Mouse (Mus musculus): ENCODE measurements around the gene Acmsd. TPM values are rescaled to one million over a fixed set of nuclear protein-coding genes. Genes with fewer than 3 reads are reported as not detected.
"Not testable (repeated sequence)": the region's sequence is repeated elsewhere in the genome, so short reads cannot be mapped to it uniquely, and the experiment has no call there.

Acmsd gene
- polyA plus RNA-seq, 1 experiment from 2014 or later, result 6.1 TPM

DNA sequence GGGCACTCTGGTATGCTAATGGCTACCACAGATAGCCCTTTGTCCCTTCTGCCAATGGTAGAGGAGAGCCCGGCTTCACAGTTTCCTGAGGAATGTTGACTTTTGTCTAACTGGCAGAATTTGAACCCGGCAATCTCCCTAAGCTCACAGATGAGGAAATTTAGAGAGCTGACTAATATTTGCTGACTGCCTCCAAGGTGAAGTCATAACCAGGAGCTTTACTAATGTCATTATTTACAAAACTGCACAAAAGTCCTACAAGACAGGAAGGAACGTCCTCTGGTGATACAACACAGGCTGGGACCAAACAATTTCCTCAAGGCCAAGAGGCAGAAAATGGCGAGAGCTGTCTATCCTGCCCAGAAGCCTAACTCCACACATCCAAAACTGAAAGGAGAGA, 26.6 kb downstream of the Acmsd start:
- Histone ChIP-seq H3K27me3 (ENCODE audit: insufficient read depth, low read length) (no peaks in the 10 kb centered on the region), H3K27ac (no peak overlapping the region), H3K9ac (ENCODE audit: low read depth, low read length) (no peak overlapping the region), H3K4me2 (ENCODE audit: low read length) (no peak overlapping the region), H3K4me1 (replicated peaks; ENCODE audit: insufficient read depth, low read length) (no peaks in the 10 kb centered on the region), H3K4me3 (replicated peaks; ENCODE audit: low read depth, low read length) (no peak overlapping the region), H3K36me3 (ENCODE audit: insufficient read depth, low read length) (no peaks in the 10 kb centered on the region), H3K9me3 (replicated peaks; ENCODE audit: low read length) (no peaks in the 10 kb centered on the region)
- ATAC-seq (replicated peaks; ENCODE audit: low FRiP score, low read depth) (no peak), DNase-seq (ENCODE audit: low spot score) (no peak)
- no peak for TF ChIP-seq CTCF (IDR thresholded peaks at IDR 0.05; ENCODE audit: low read depth)
- WGBS, result 63% methylated on average over 4 of the region's 4 CpGs

DNA sequence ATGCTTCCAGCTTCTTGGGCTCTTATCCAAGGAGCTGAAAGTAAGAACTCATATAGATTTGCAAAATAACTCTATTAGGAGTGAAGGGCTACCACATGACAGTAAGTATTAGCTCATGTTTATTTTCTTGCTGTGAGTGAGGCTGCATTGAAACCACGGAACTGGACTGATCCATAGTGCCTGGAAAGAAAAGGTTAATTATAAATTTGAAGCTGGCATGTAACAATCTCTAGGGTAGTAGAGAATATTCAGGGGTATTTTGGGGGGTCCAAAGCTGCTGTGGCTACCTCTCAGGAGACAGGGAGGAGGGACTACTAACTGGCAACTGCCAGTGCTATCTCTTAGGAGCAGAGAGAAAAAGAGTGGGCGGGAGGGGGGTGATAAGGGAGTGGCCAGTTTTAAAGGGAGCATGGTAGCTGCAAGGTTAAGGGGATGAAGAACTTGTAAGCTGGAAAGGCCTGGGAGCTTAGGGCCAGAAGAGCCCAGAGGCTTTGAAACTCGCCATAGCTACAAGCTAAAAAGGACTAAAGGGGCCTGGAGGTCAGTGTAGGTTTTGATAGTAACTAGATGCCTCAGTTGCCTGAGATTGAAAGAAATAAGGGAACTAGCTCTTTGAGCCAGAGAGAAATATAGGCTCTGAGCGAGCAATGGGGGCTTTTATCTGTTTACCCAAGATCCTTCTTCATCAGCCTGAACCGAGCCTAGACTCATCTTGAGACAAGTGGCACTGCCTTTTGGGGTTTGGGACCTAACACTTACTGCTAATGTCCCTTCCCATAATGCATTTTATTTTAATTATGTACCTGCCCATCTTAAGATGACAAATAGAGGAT, 27.3 kb downstream of the Acmsd start:
- no peak for ATAC-seq (replicated peaks; ENCODE audit: low FRiP score, low read depth)
- Histone ChIP-seq H3K9me3 (replicated peaks; ENCODE audit: low read length) (no peaks in the 10 kb centered on the region), H3K36me3 (ENCODE audit: insufficient read depth, low read length) (no peaks in the 10 kb centered on the region), H3K9ac (ENCODE audit: low read depth, low read length) (no peak overlapping the region), H3K4me1 (replicated peaks; ENCODE audit: insufficient read depth, low read length) (no peaks in the 10 kb centered on the region), H3K27me3 (ENCODE audit: insufficient read depth, low read length) (no peaks in the 10 kb centered on the region), H3K4me3 (replicated peaks; ENCODE audit: low read depth, low read length) (no peak overlapping the region), H3K27ac (no peak overlapping the region), H3K4me2 (ENCODE audit: low read length) (no peak overlapping the region)
- no peak for DNase-seq (ENCODE audit: low spot score)
- WGBS, result 48% methylated on average over 5 of the region's 5 CpGs
- TF ChIP-seq CTCF (IDR thresholded peaks at IDR 0.05; ENCODE audit: low read depth), result no peak

DNA sequence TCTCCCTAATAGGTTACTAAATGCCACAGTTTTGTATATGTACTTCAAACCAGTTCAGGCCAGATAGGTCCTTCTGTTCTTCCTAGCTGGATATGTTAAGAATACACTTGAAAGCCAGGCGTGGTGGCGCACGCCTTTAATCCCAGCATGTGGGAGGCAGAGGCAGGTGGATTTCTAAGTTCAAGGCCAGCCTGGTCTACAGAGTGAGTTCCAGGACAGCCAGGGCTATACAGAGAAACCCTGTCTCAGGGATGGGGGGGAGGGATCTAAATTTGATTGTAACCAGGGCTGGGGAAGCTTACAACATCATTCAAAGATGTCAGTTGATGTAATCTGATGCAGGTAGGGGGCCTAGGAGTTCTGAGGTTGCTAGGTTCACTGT, 27.9 kb downstream of the Acmsd start:
- H3K27ac ChIP-seq; H3K4me1 ChIP-seq (replicated peaks; ENCODE audit: insufficient read depth, low read length); H3K4me2 ChIP-seq (ENCODE audit: low read length); ATAC-seq (replicated peaks; ENCODE audit: low FRiP score, low read depth); H3K27me3 ChIP-seq (ENCODE audit: insufficient read depth, low read length); DNase-seq (ENCODE audit: low spot score); H3K36me3 ChIP-seq (ENCODE audit: insufficient read depth, low read length); H3K9ac ChIP-seq (ENCODE audit: low read depth, low read length); H3K9me3 ChIP-seq (replicated peaks; ENCODE audit: low read length); H3K4me3 ChIP-seq (replicated peaks; ENCODE audit: low read depth, low read length): not testable (repeated sequence)
- WGBS, result 92% methylated on average over 3 of the region's 3 CpGs

DNA sequence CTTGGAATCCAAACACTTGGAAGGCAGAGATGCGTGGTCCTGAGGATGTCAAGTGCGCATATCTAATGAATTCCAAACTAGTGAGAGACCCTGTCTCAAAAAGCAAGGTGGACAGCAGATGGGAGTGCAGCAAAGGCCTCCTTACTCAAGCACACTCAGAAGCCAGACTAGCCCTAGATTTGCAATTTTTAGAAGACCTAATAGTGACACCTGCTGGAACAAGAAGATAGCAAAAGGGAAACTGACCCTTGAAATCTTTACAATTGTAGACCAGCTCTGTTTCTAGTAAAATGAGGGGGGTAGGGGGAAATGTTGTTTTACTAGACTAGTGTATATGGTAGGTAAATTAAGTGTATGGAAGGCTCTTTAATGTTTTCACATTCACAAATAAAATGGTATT, 36.3 kb downstream of the Acmsd start:
- no peaks in the 10 kb centered on the region for H3K36me3 ChIP-seq (ENCODE audit: insufficient read depth, low read length)
- H3K27me3 ChIP-seq (ENCODE audit: insufficient read depth, low read length), result no peaks in the 10 kb centered on the region
- DNase-seq (ENCODE audit: low spot score), result peak; percentile 72
- whole genome bisulfite sequencing, result 64% methylated on average over 2 of the region's 2 CpGs
- peak; percentile 72 for TF ChIP-seq CTCF (IDR thresholded peaks at IDR 0.05; ENCODE audit: low read depth)
- no peak for ATAC-seq (replicated peaks; ENCODE audit: low FRiP score, low read depth)
- H3K9ac ChIP-seq (ENCODE audit: low read depth, low read length), result no peak overlapping the region
- no peak overlapping the region for H3K27ac ChIP-seq
- H3K4me1 ChIP-seq (replicated peaks; ENCODE audit: insufficient read depth, low read length), result no peaks in the 10 kb centered on the region
- H3K4me2 ChIP-seq (ENCODE audit: low read length), result no peak overlapping the region
- H3K9me3 ChIP-seq (replicated peaks; ENCODE audit: low read length), result no peaks in the 10 kb centered on the region
- no peak overlapping the region for H3K4me3 ChIP-seq (replicated peaks; ENCODE audit: low read depth, low read length)

DNA sequence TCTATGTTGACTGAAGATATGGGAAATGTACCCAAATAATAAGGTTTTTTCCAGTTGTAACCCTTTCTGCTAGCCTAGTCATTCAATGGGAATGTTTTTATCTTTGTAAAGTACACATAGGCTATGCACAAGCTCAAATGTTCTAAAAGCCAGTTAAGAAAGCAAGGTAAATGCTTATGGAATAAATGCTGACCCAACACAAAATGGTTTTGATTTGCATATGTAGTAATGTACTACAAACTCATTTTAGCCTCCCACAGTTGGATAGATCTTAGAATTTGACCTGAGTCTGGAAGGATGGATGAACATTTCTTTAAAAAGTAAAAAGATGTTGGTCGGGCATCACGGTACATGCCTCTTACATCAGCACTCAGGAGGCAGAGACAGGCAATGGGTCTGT, 37.5 kb downstream of the Acmsd start:
- no peak overlapping the region for H3K9ac ChIP-seq (ENCODE audit: low read depth, low read length)
- 85% methylated on average over 2 of the region's 2 CpGs for WGBS
- ATAC-seq (replicated peaks; ENCODE audit: low FRiP score, low read depth) (no peak), DNase-seq (ENCODE audit: low spot score) (no peak)
- H3K9me3 ChIP-seq (replicated peaks; ENCODE audit: low read length), result no peaks in the 10 kb centered on the region
- no peak overlapping the region for H3K27ac ChIP-seq
- no peak overlapping the region for H3K4me2 ChIP-seq (ENCODE audit: low read length)
- H3K4me1 ChIP-seq (replicated peaks; ENCODE audit: insufficient read depth, low read length), result no peaks in the 10 kb centered on the region
- H3K36me3 ChIP-seq (ENCODE audit: insufficient read depth, low read length), result no peaks in the 10 kb centered on the region
- H3K4me3 ChIP-seq (replicated peaks; ENCODE audit: low read depth, low read length), result no peak overlapping the region
- no peak for TF ChIP-seq CTCF (IDR thresholded peaks at IDR 0.05; ENCODE audit: low read depth)
- H3K27me3 ChIP-seq (ENCODE audit: insufficient read depth, low read length), result no peaks in the 10 kb centered on the region

DNA sequence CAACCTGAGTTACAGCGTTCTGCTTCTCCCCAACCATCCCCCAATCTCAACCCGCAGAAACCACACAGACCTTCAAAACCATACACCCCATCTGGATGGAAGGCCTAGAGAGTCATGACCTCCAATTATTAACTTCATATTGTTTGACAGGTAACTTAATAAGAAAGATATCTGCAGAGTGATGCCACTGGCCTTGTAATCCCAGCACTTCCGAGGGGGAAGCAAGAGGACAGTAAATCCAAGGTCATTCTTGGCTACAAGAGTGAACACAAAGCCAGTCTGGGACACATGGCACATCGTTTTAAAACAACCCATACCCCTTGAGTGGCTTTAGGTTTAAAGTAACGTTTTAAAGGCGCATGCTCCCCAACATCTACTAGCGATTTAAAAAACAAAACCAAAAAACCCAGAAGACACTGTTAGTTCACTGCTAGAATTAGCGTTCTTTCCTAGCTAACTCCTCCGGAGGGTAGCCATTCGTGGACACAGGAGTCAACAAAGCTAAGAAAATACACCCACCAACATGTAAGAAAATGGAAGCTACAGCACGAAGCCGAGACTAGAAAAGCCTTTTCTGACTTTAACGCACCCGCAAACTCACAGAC, 44.1 kb downstream of the Acmsd start:
- WGBS, result 2% methylated on average over 14 of the region's 14 CpGs
- Histone ChIP-seq H3K4me3 (replicated peaks; ENCODE audit: low read depth, low read length) (peak overlapping the region; percentile 45), H3K27ac (peak overlapping the region; percentile 95), H3K9ac (ENCODE audit: low read depth, low read length) (peak overlapping the region; percentile 56; the same call in 1 of the 2 replicates), H3K9me3 (replicated peaks; ENCODE audit: low read length) (no peaks in the 10 kb centered on the region), H3K36me3 (ENCODE audit: insufficient read depth, low read length) (no peaks in the 10 kb centered on the region), H3K4me2 (ENCODE audit: low read length) (peak overlapping the region; percentile 63), H3K27me3 (ENCODE audit: insufficient read depth, low read length) (no peaks in the 10 kb centered on the region), H3K4me1 (replicated peaks; ENCODE audit: insufficient read depth, low read length) (peaks cover 8% of the 10 kb centered on the region; the same call in 1 of the 2 replicates)
- ATAC-seq (replicated peaks; ENCODE audit: low FRiP score, low read depth), result peak; percentile 11; the same call in 1 of the 2 replicates
- no peak for DNase-seq (ENCODE audit: low spot score)
- TF ChIP-seq CTCF (IDR thresholded peaks at IDR 0.05; ENCODE audit: low read depth), result no peak
